Mouse (Mus musculus) MEL (cell line): ENCODE measurements at regions not wholly inside any gene's neighbourhood (a gene's known extent, or its start where the extent isn't known, plus 50 kb on each side); places are given as distances from the start of the nearest gene placed in this dataset.

ENCODE experiments used
- DNase-seq: peaks from one replicate; pipeline ENCODE4 v3.0.0; 2011; ENCODE audit warnings: low read depth, low spot score
- H3K27ac ChIP-seq: 2 replicates; pipeline ENCODE4 v1.5.1; 2012; ENCODE audit warnings: low read depth, mild to moderate bottlenecking, control low read depth, low read length, moderate library complexity; ENCODE audit not compliant: control insufficient read depth
- H3K27me3 ChIP-seq, 2 experiments: fragments of 150-350 bp in 1 of 2; sonication (generic) in 1 of 2; 2 replicates each; pipeline ENCODE4 v1.6.1; 2012; ENCODE audit warnings: low read length in 2 of 2, mild to moderate bottlenecking in 2 of 2, improper control_type of control experiment in 1 of 2, moderate library complexity in 1 of 2; ENCODE audit not compliant: insufficient read depth in 2 of 2, control insufficient read depth in 1 of 2
- H3K36me3 ChIP-seq, 2 experiments: 2 replicates each; pipeline ENCODE4 v1.6.1; 2012 to 2014; ENCODE audit warnings: low read length in 2 of 2, improper control_type of control experiment in 1 of 2, inconsistent platforms in 1 of 2, mild to moderate bottlenecking in 1 of 2; ENCODE audit not compliant: insufficient read depth in 2 of 2, control insufficient read depth in 1 of 2
- H3K4me1 ChIP-seq, 2 experiments: fragments of 150-350 bp in 1 of 2; sonication (generic) in 1 of 2; 2 replicates each; pipeline ENCODE4 v1.6.1; 2012; ENCODE audit warnings: low read length in 2 of 2, improper control_type of control experiment in 1 of 2, mild to moderate bottlenecking in 1 of 2; ENCODE audit not compliant: insufficient read depth in 2 of 2, control insufficient read depth in 1 of 2
- H3K4me3 ChIP-seq, 2 experiments: fragments of 150-350 bp in 1 of 2; sonication (generic) in 1 of 2; 2 replicates each; pipeline ENCODE4 v1.5.1; 2012; ENCODE audit warnings: low read depth in 2 of 2, low read length in 2 of 2, mild to moderate bottlenecking in 2 of 2, moderate library complexity in 2 of 2, control low read depth in 1 of 2, improper control_type of control experiment in 1 of 2; ENCODE audit not compliant: control insufficient read depth in 1 of 2, insufficient read depth in 1 of 2
- H3K79me2 ChIP-seq: 2 replicates; pipeline ENCODE4 v1.6.1; 2012; ENCODE audit warnings: mild to moderate bottlenecking, low read length, moderate library complexity; ENCODE audit not compliant: control insufficient read depth, poor library complexity, insufficient read depth
- H3K9ac ChIP-seq: 2 replicates; pipeline ENCODE4 v1.6.1; 2012; ENCODE audit warnings: low read depth, mild to moderate bottlenecking, control low read depth, low read length, moderate library complexity; ENCODE audit not compliant: control insufficient read depth, poor library complexity, severe bottlenecking
- H3K9me3 ChIP-seq: fragments of 150-350 bp; sonication (generic); replicated peaks from 2 replicates; pipeline ENCODE4 v1.6.1; 2012; ENCODE audit warnings: mild to moderate bottlenecking, low read length, improper control_type of control experiment, moderate library complexity; ENCODE audit not compliant: insufficient read depth
- BHLHE40 ChIP-seq: IDR thresholded peaks from 2 replicates; pipeline ENCODE4 v1.6.1; 2012; ENCODE audit warnings: low read depth, mild to moderate bottlenecking, inconsistent platforms, low read length, improper control_type of control experiment, borderline replicate concordance
- CHD1 ChIP-seq: IDR thresholded peaks from 2 replicates; pipeline ENCODE4 v1.6.1; 2012; ENCODE audit warnings: low read depth, mild to moderate bottlenecking, inconsistent platforms, low read length, improper control_type of control experiment
- CTCF ChIP-seq, 3 experiments: IDR thresholded peaks in 2 of 3; conservative IDR thresholded peaks in 1 of 3; 2 replicates each; pipeline ENCODE4 v1.5.1; 2011 to 2012; ENCODE audit warnings: low read length in 3 of 3, low read depth in 2 of 3, mild to moderate bottlenecking in 2 of 3, improper control_type of control experiment in 1 of 3, inconsistent platforms in 1 of 3, mixed read lengths in 1 of 3, moderate library complexity in 1 of 3; ENCODE audit not compliant: control insufficient read depth in 1 of 3, insufficient read depth in 1 of 3, poor library complexity in 1 of 3, severe bottlenecking in 1 of 3
- E2F4 ChIP-seq: IDR thresholded peaks from 2 replicates; pipeline ENCODE4 v1.6.1; 2011; ENCODE audit warnings: low read depth, low read length, improper control_type of control experiment, borderline replicate concordance
- ELF1 ChIP-seq: IDR thresholded peaks from 2 replicates; pipeline ENCODE4 v1.6.1; 2014; ENCODE audit warnings: low read depth, mild to moderate bottlenecking, inconsistent platforms, low read length, improper control_type of control experiment, moderate library complexity
- EP300 ChIP-seq, 2 experiments: IDR thresholded peaks; 2 replicates each; pipeline ENCODE4 v1.6.1; 2011; ENCODE audit warnings: improper control_type of control experiment in 2 of 2, low read length in 2 of 2, low read depth in 1 of 2, mild to moderate bottlenecking in 1 of 2
- ETS1 ChIP-seq: IDR thresholded peaks from 2 replicates; pipeline ENCODE4 v1.6.1; 2012; ENCODE audit warnings: low read depth, mild to moderate bottlenecking, inconsistent platforms, low read length, improper control_type of control experiment, moderate library complexity
- GATA1 ChIP-seq: IDR thresholded peaks from 2 replicates; pipeline ENCODE4 v1.6.1; 2011; ENCODE audit warnings: low read depth, low read length, improper control_type of control experiment
- JUND ChIP-seq: IDR thresholded peaks from 2 replicates; pipeline ENCODE4 v1.6.1; 2011; ENCODE audit warnings: low read depth, mild to moderate bottlenecking, improper control_type of control experiment, low read length
- KAT2A ChIP-seq: conservative IDR thresholded peaks from 2 replicates; pipeline ENCODE4 v1.6.1; 2012; ENCODE audit warnings: low read depth, low read length, improper control_type of control experiment, inconsistent platforms
- MXI1 ChIP-seq: IDR thresholded peaks from 2 replicates; pipeline ENCODE4 v1.6.1; 2011; ENCODE audit warnings: mild to moderate bottlenecking, low read depth, low read length, improper control_type of control experiment
- MYB ChIP-seq: IDR thresholded peaks from 2 replicates; pipeline ENCODE4 v1.6.1; 2011; ENCODE audit warnings: mild to moderate bottlenecking, low read depth, low read length, improper control_type of control experiment
- NRF1 ChIP-seq: IDR thresholded peaks from 2 replicates; pipeline ENCODE4 v1.6.1; 2014; ENCODE audit warnings: low read depth, mild to moderate bottlenecking, inconsistent platforms, low read length, improper control_type of control experiment, moderate library complexity; ENCODE audit not compliant: poor library complexity, insufficient read depth, severe bottlenecking
- POLR2A ChIP-seq, 2 experiments: IDR thresholded peaks; 2 replicates each; pipeline ENCODE4 v1.6.1; 2011 to 2012; ENCODE audit warnings: low read length in 2 of 2, mild to moderate bottlenecking in 2 of 2, control low read depth in 1 of 2, improper control_type of control experiment in 1 of 2, low read depth in 1 of 2, moderate library complexity in 1 of 2; ENCODE audit not compliant: control insufficient read depth in 1 of 2, insufficient read depth in 1 of 2, poor library complexity in 1 of 2
- POLR2AphosphoS5 ChIP-seq: IDR thresholded peaks from 2 replicates; pipeline ENCODE4 v1.6.1; 2012; ENCODE audit warnings: low read depth, borderline replicate concordance, mild to moderate bottlenecking, inconsistent platforms, low read length, moderate library complexity, mixed read lengths
- RCOR1 ChIP-seq: IDR thresholded peaks from 2 replicates; pipeline ENCODE4 v1.6.1; 2012; ENCODE audit warnings: low read depth, mild to moderate bottlenecking, inconsistent platforms, low read length, improper control_type of control experiment
- SIN3A ChIP-seq: IDR thresholded peaks from 2 replicates; pipeline ENCODE4 v1.6.1; 2012; ENCODE audit warnings: low read length, improper control_type of control experiment, inconsistent platforms
- TAL1 ChIP-seq: IDR thresholded peaks from 2 replicates; pipeline ENCODE4 v1.6.1; 2012; ENCODE audit warnings: mild to moderate bottlenecking, inconsistent platforms, low read length, moderate library complexity, mixed read lengths
- UBTF ChIP-seq: IDR thresholded peaks from 2 replicates; pipeline ENCODE4 v1.6.1; 2012; ENCODE audit warnings: low read depth, mild to moderate bottlenecking, inconsistent platforms, low read length, improper control_type of control experiment, moderate library complexity, borderline replicate concordance; ENCODE audit not compliant: insufficient read depth
- USF1 ChIP-seq: IDR thresholded peaks from 2 replicates; pipeline ENCODE4 v1.6.1; 2014; ENCODE audit warnings: low read depth, mild to moderate bottlenecking, inconsistent platforms, low read length, improper control_type of control experiment, moderate library complexity
- ZC3H11A ChIP-seq: IDR thresholded peaks from 2 replicates; pipeline ENCODE4 v1.6.1; 2012; ENCODE audit warnings: low read depth, mild to moderate bottlenecking, inconsistent platforms, low read length, improper control_type of control experiment
- ZMIZ1 ChIP-seq: IDR thresholded peaks from 2 replicates; pipeline ENCODE4 v1.6.1; 2012; ENCODE audit warnings: low read depth, mild to moderate bottlenecking, inconsistent platforms, low read length, improper control_type of control experiment, moderate library complexity
- ZNF384 ChIP-seq: IDR thresholded peaks from 2 replicates; pipeline ENCODE4 v1.6.1; 2012; ENCODE audit warnings: low read depth, mild to moderate bottlenecking, inconsistent platforms, low read length, improper control_type of control experiment

GRCm38 (mm10) chr7:67456015-67456414, 83.4 kb upstream of the Mef2a start:
- Histone ChIP-seq H3K9me3 (no peaks in the 10 kb centered on the region), H3K4me1 (peaks cover 4 to 24% of the 10 kb centered on the region in 2 experiments; a peak in 3 of 4 replicates), H3K36me3 (peaks cover 0 to 24% of the 10 kb centered on the region in 2 experiments; a peak in 2 of 4 replicates), H3K27me3 (no peaks in the 10 kb centered on the region), H3K4me3 (no peak overlapping the region), H3K79me2 (no peaks in the 10 kb centered on the region), H3K9ac (no peak overlapping the region), H3K27ac (no peak overlapping the region)
- TF ChIP-seq POLR2AphosphoS5 (no peak), ETS1 (no peak), RCOR1 (no peak), KAT2A (no peak), ZNF384 (no peak), MYB (no peak), POLR2A (IDR thresholded peaks at IDR 0.05; ENCODE audit: control insufficient read depth in 1 of 2, insufficient read depth in 1 of 2, low read depth in 1 of 2, low read length in 2 of 2, poor library complexity in 1 of 2) (no peak), NRF1 (no peak), SIN3A (no peak), EP300 (IDR thresholded peaks at IDR 0.05; ENCODE audit: low read depth in 1 of 2, low read length in 2 of 2) (no peak)
- no peak for DNase-seq

DNA sequence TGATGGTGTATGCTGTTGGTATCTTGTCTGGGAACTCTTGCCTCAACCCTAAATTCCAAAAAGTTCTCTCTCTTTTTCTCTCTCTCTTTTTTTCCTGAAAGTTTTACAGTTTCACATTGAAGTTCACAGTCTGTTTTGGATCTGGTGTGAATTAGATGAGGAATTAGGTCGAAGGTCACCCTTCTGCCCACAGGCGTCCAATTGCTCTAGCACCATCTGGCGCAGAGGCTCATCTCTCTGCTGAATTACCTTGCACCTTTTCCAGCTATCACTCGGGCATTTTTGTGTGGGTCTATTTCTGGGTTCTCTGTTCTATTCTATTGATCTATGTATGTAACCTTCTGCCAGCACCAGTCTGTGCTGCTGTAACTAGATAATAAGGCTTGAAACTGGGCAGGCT, 81.8 kb upstream of the Mef2a start:
- H3K4me3 ChIP-seq: no peak overlapping the region
- peaks cover 0 to 13% of the 10 kb centered on the region in 2 experiments; a peak in 2 of 4 replicates for H3K36me3 ChIP-seq
- peaks cover 4 to 10% of the 10 kb centered on the region in 2 experiments; a peak in 3 of 4 replicates for H3K4me1 ChIP-seq
- H3K9ac ChIP-seq: no peak overlapping the region
- H3K27me3 ChIP-seq: no peaks in the 10 kb centered on the region
- TF ChIP-seq CHD1 (no peak), BHLHE40 (no peak), USF1 (no peak), MXI1 (no peak), POLR2A (IDR thresholded peaks at IDR 0.05; ENCODE audit: control insufficient read depth in 1 of 2, insufficient read depth in 1 of 2, low read depth in 1 of 2, low read length in 2 of 2, poor library complexity in 1 of 2) (no peak), ZC3H11A (no peak), MYB (no peak), TAL1 (no peak), CTCF (IDR thresholded peaks at IDR 0.05 in 2 of 3, conservative IDR thresholded peaks at IDR 0.05 in 1 of 3; ENCODE audit: control insufficient read depth in 1 of 3, insufficient read depth in 1 of 3, low read depth in 2 of 3, low read length in 3 of 3, poor library complexity in 1 of 3, severe bottlenecking in 1 of 3) (no peak), ELF1 (no peak), ZMIZ1 (no peak), E2F4 (no peak), GATA1 (no peak), EP300 (IDR thresholded peaks at IDR 0.05; ENCODE audit: low read depth in 1 of 2, low read length in 2 of 2) (no peak), NRF1 (no peak), UBTF (no peak), ETS1 (no peak), ZNF384 (no peak), JUND (no peak)
- no peak overlapping the region for H3K27ac ChIP-seq
- H3K79me2 ChIP-seq: no peaks in the 10 kb centered on the region
- DNase-seq: no peak
- no peaks in the 10 kb centered on the region for H3K9me3 ChIP-seq
